34 mouse cellular contexts compared by ENCODE assay signal in the genomic region with DNA sequence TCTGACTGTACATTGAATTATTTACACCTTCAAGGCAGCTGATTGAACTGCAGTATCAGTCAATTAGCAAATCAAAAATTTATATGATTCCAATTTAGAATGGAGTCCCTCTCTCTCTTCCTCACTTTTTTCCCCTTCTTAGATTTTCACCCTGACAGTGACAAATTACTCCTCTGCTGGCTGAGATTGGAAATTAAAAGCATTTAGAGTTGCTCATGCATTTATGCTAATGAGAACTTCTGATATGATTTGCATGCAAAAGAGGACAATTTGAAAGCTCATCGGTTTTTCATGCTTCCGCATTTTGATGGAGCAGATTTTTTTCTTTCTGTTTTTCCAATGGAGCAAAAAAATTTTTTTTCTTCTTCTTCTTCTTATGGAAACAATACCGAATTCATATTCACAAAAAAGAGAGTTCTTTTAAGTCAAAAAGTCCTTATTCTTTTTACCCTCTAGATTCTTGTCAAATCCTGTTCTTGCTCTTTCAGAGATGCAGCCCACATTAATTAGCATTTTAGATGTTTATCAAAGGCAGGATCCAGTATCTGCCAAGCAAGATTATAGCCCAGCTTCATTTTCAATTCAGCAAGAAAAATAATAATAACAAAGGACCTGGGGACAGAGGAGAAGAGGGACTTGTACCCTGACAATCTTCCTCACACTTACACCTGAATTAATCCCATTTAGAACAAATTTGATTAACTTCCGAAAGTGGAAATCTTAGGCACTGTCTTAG.
A peak's percentile ranks its signal among the peaks of the same experiment; 100 is the strongest.
DNase-seq lines count a peak whose midpoint lies in the region; ATAC-seq and TF ChIP-seq lines count a peak whose summit lies in the region.
"Had no signal": no experiment of that assay in that cellular context is flagged by ENCODE, and none has a peak within 500 bp of the region (broad histone marks: within the 10 kb centered on the region; RNA-seq: fewer than 3 reads in every experiment).

No protein-coding gene starts in this region.

- DNase-seq in hindbrain, embryonic 10.5 days (ENCODE audit: low spot score): no peak
- peak; percentile 82 for DNase-seq in brain, embryonic 14.5 days (ENCODE audit: low read depth)
- DNase-seq in hindbrain, postnatal 0 days (ENCODE audit: low spot score): peak; percentile 48
- DNase-seq in yolk sac, embryonic 10.5 days (ENCODE audit: low spot score): no peak
- no peak for DNase-seq in left cerebral cortex, postnatal 14 days (ENCODE audit: low spot score in 2 of 2)
- DNase-seq in gastrocnemius, postnatal 25 days: no peak
- DNase-seq: adrenal gland, postnatal 25 days; B cell, adult 2 months; cerebellum, adult 8-10 months; cerebellum, postnatal 25 days; gastrocnemius, postnatal 36 days; heart, adult 18-20 months; heart, postnatal 36 days; kidney, adult 2 months; kidney, postnatal 36 days; layer of hippocampus, postnatal 36 days; liver, embryonic 13.5 days; lung, adult 18-20 months; right cerebral cortex, adult 18-20 months; spleen, adult 18-20 months; thymus, adult 18-20 months; thymus, postnatal 25 days had no signal

- peak; percentile 58; the same call in 1 of the 2 replicates for ATAC-seq in hindbrain, embryonic 12.5 days (ENCODE audit: low FRiP score)
- ATAC-seq in forebrain, embryonic 16.5 days: peak; percentile 85
- ATAC-seq in hindbrain, postnatal 0 days: no peak
- ATAC-seq: inflammation-experienced regulatory T-cells, adult 6 months; lung, postnatal 0 days had no signal

- H3K27ac ChIP-seq in hindbrain, embryonic 12.5 days: 0 out of 2 replicates have a peak overlapping the region, but pooled peaks have one; percentile 7
- H3K27ac ChIP-seq in hindbrain, embryonic 10.5 days: no peak overlapping the region
- H3K27ac ChIP-seq in forebrain, embryonic 16.5 days (ENCODE audit: low read length): peak overlapping the region; percentile 72
- no peak overlapping the region for H3K27ac ChIP-seq in hindbrain, postnatal 0 days
- H3K27ac ChIP-seq: embryonic facial prominence, embryonic 10.5 days; embryonic facial prominence, embryonic 15.5 days; limb, embryonic 10.5 days; limb, embryonic 15.5 days; liver, embryonic 13.5 days; neural tube, embryonic 12.5 days; stomach, postnatal 0 days had no signal

- H3K9ac ChIP-seq in hindbrain, embryonic 12.5 days: no peak overlapping the region
- no peak overlapping the region for H3K9ac ChIP-seq in forebrain, embryonic 16.5 days (replicated peaks; ENCODE audit: low read depth, low read length)
- no peak overlapping the region for H3K9ac ChIP-seq in hindbrain, postnatal 0 days (replicated peaks; ENCODE audit: low read length)
- H3K9ac ChIP-seq: embryonic facial prominence, embryonic 15.5 days; limb, embryonic 15.5 days; liver, embryonic 13.5 days; neural tube, embryonic 12.5 days had no signal

- 0 out of 2 replicates have a peak, but pooled peaks cover 2% of the 10 kb centered on the region for H3K4me1 ChIP-seq in hindbrain, embryonic 12.5 days
- H3K4me1 ChIP-seq in hindbrain, embryonic 10.5 days (replicated peaks): peaks cover 4% of the 10 kb centered on the region; the same call in 1 of the 2 replicates
- H3K4me1 ChIP-seq in forebrain, embryonic 16.5 days (replicated peaks; ENCODE audit: control insufficient read depth, insufficient read depth, low read length): peaks cover 5% of the 10 kb centered on the region
- H3K4me1 ChIP-seq in hindbrain, postnatal 0 days (ENCODE audit: insufficient read depth, low read length): no peaks in the 10 kb centered on the region
- H3K4me1 ChIP-seq: embryonic facial prominence, embryonic 10.5 days; embryonic facial prominence, embryonic 15.5 days; limb, embryonic 10.5 days; limb, embryonic 15.5 days; liver, embryonic 13.5 days; neural tube, embryonic 12.5 days had no signal

- no peaks in the 10 kb centered on the region for H3K36me3 ChIP-seq in hindbrain, embryonic 12.5 days
- no peaks in the 10 kb centered on the region for H3K36me3 ChIP-seq in hindbrain, embryonic 10.5 days
- H3K36me3 ChIP-seq in forebrain, embryonic 16.5 days (ENCODE audit: control insufficient read depth, insufficient read depth): no peaks in the 10 kb centered on the region
- no peaks in the 10 kb centered on the region for H3K36me3 ChIP-seq in hindbrain, postnatal 0 days (ENCODE audit: insufficient read depth, low read length)
- H3K36me3 ChIP-seq: embryonic facial prominence, embryonic 10.5 days; embryonic facial prominence, embryonic 15.5 days; limb, embryonic 10.5 days; limb, embryonic 15.5 days; liver, embryonic 13.5 days; neural tube, embryonic 12.5 days had no signal

- intact Hi-C loops in left cerebral cortex, postnatal 14 days (cut with DNase I): no loop called here

- TF ChIP-seq POLR2A in brain, embryonic 14.5 days (IDR thresholded peaks at IDR 0.05; ENCODE audit: borderline replicate concordance, extremely low read depth, insufficient read depth, insufficient read length, poor library complexity, severe bottlenecking): no peak

- H3K9me3 ChIP-seq in hindbrain, embryonic 12.5 days (replicated peaks): no peaks in the 10 kb centered on the region
- H3K9me3 ChIP-seq in hindbrain, embryonic 10.5 days: no peaks in the 10 kb centered on the region
- no peaks in the 10 kb centered on the region for H3K9me3 ChIP-seq in forebrain, embryonic 16.5 days (ENCODE audit: control insufficient read depth, low read length)
- H3K9me3 ChIP-seq in hindbrain, postnatal 0 days (ENCODE audit: low read length): no peaks in the 10 kb centered on the region
- H3K9me3 ChIP-seq: embryonic facial prominence, embryonic 10.5 days; embryonic facial prominence, embryonic 15.5 days; limb, embryonic 10.5 days; limb, embryonic 15.5 days; liver, embryonic 13.5 days; neural tube, embryonic 12.5 days had no signal

- H3K4me2 ChIP-seq in hindbrain, embryonic 12.5 days (replicated peaks): no peak overlapping the region
- H3K4me2 ChIP-seq in forebrain, embryonic 16.5 days (ENCODE audit: low read length): no peak overlapping the region; the same call in 1 of the 2 replicates
- no peak overlapping the region for H3K4me2 ChIP-seq in hindbrain, postnatal 0 days (ENCODE audit: low read depth, low read length)
- H3K4me2 ChIP-seq: embryonic facial prominence, embryonic 15.5 days; heart, embryonic 11.5 days; limb, embryonic 15.5 days; liver, embryonic 13.5 days; neural tube, embryonic 12.5 days had no signal

- no peak overlapping the region for H3K4me3 ChIP-seq in hindbrain, embryonic 12.5 days
- H3K4me3 ChIP-seq in hindbrain, embryonic 10.5 days: no peak overlapping the region
- no peak overlapping the region for H3K4me3 ChIP-seq in forebrain, embryonic 16.5 days (replicated peaks; ENCODE audit: low read length)
- no peak overlapping the region for H3K4me3 ChIP-seq in hindbrain, postnatal 0 days (ENCODE audit: low read length)
- H3K4me3 ChIP-seq: embryonic facial prominence, embryonic 10.5 days; embryonic facial prominence, embryonic 15.5 days; limb, embryonic 10.5 days; limb, embryonic 15.5 days; liver, embryonic 13.5 days; myocyte; neural tube, embryonic 12.5 days had no signal

- H3K27me3 ChIP-seq in hindbrain, embryonic 12.5 days: no peaks in the 10 kb centered on the region
- no peaks in the 10 kb centered on the region for H3K27me3 ChIP-seq in hindbrain, embryonic 10.5 days (ENCODE audit: insufficient read depth, poor library complexity, severe bottlenecking)
- H3K27me3 ChIP-seq in forebrain, embryonic 16.5 days (replicated peaks; ENCODE audit: control insufficient read depth, insufficient read depth, low read length): no peaks in the 10 kb centered on the region
- no peaks in the 10 kb centered on the region for H3K27me3 ChIP-seq in hindbrain, postnatal 0 days (ENCODE audit: insufficient read depth, low read length)
- H3K27me3 ChIP-seq: embryonic facial prominence, embryonic 15.5 days; limb, embryonic 15.5 days; liver, embryonic 13.5 days; neural tube, embryonic 12.5 days had no signal

- 43% methylated on average over 4 of the region's 4 CpGs for WGBS in hindbrain, embryonic 12.5 days
- 52% methylated on average over 4 of the region's 4 CpGs for whole genome bisulfite sequencing in hindbrain, embryonic 10.5 days
- WGBS in forebrain, embryonic 16.5 days: 20% methylated on average over 4 of the region's 4 CpGs
- WGBS in hindbrain, postnatal 0 days: 27% methylated on average over 4 of the region's 4 CpGs

- TF ChIP-seq CTCF in brain, embryonic 14.5 days (IDR thresholded peaks at IDR 0.05; ENCODE audit: borderline replicate concordance, extremely low read depth, insufficient read depth, insufficient read length): no peak
- 0 out of 2 replicates have a peak, but pooled peaks have one; percentile 11 for TF ChIP-seq CTCF in hindbrain, postnatal 0 days (IDR thresholded peaks at IDR 0.05; ENCODE audit: low read depth)

Comparison
In these comparisons a context has a peak if more than half of its experiments do, and no peak if none do; other contexts are left out.
1. H3K27ac ChIP-seq: peak in hindbrain, embryonic 12.5 days (single experiment) and forebrain, embryonic 16.5 days (single experiment); none in hindbrain, embryonic 10.5 days (single experiment) and hindbrain, postnatal 0 days (single experiment).
2. DNase-seq: peak in brain, embryonic 14.5 days (single experiment) and hindbrain, postnatal 0 days (single experiment); none in hindbrain, embryonic 10.5 days (single experiment), yolk sac, embryonic 10.5 days (single experiment), left cerebral cortex, postnatal 14 days (0 of 2) and gastrocnemius, postnatal 25 days (single experiment).